Mouse (Mus musculus) stomach, postnatal 0 days (tissue): ENCODE measurements around the gene Pgap3.

ENCODE experiments used
- CTCF ChIP-seq: IDR thresholded peaks from 2 replicates; pipeline ENCODE4 v1.5.1; 2016; ENCODE audit warnings: antibody characterized with exemption, low read depth, mild to moderate bottlenecking, moderate library complexity
- EP300 ChIP-seq: optimal IDR thresholded peaks from 2 replicates; pipeline ENCODE3; 2016; ENCODE audit warnings: antibody characterized with exemption

- no peak for TF ChIP-seq CTCF
- TF ChIP-seq EP300: no peak
Observed at GRCm38 (mm10) chr11:98412273-98412796, 12.0 kb upstream of the Pgap3 start, which contains the start of gene Erbb2.
